Mouse (Mus musculus): ENCODE results near the gene Zbtb39. TPM values are rescaled to one million over a fixed set of nuclear protein-coding genes. Genes with fewer than 3 reads are reported as not detected.
A peak's percentile ranks its signal among the peaks of the same experiment; 100 is the strongest.
"Not testable (repeated sequence)": the region's sequence is repeated elsewhere in the genome, so short reads cannot be mapped to it uniquely, and the experiment has no call there.

The Zbtb39 gene
- polyA plus RNA-seq, 2 experiments from 2014 or later = 0.36 to 0.45 TPM

GRCm38 (mm10) chr10:127737552-127737951, 1.8 kb upstream of the Zbtb39 start:
- ATAC-seq = no peak

- ATAC-seq = no peak
Observed at GRCm38 (mm10) chr10:127738151-127738882, 1.0 kb upstream of the Zbtb39 start.

- ATAC-seq = peak; percentile 35
Observed at GRCm38 (mm10) chr10:127739661-127740161, 373 bp downstream of the Zbtb39 start.

- ATAC-seq = no peak
Observed at GRCm38 (mm10) chr10:127744661-127745060, 5.3 kb downstream of the Zbtb39 start.

- ATAC-seq = no peak
Observed at GRCm38 (mm10) chr10:127745886-127746285, 6.5 kb downstream of the Zbtb39 start.

GRCm38 (mm10) chr10:127747254-127747653, 7.9 kb downstream of the Zbtb39 start:
- no peak for ATAC-seq

- no peak for ATAC-seq
Observed at GRCm38 (mm10) chr10:127748847-127749612, 9.7 kb downstream of the Zbtb39 start.

GRCm38 (mm10) chr10:127750136-127750777, 10.9 kb downstream of the Zbtb39 start:
- ATAC-seq = no peak

GRCm38 (mm10) chr10:127751548-127751947, 12.2 kb downstream of the Zbtb39 start, which contains the start of gene Gpr182:
TSS of gene Gpr182 (minus strand) at chr10:127751732.
- ATAC-seq = no peak

GRCm38 (mm10) chr10:127754566-127755166, 15.3 kb downstream of the Zbtb39 start:
- ATAC-seq = no peak

- no peak for ATAC-seq
Observed at GRCm38 (mm10) chr10:127755246-127755645, 15.9 kb downstream of the Zbtb39 start.

GRCm38 (mm10) chr10:127755770-127756468, 16.6 kb downstream of the Zbtb39 start:
- no peak for ATAC-seq

GRCm38 (mm10) chr10:127759181-127760110, 20.1 kb downstream of the Zbtb39 start, which contains the start of the genes Rdh1 and Rdh16f1:
TSS of gene Rdh1 (plus strand) at chr10:127759721.
TSS of gene Rdh16f1 (plus strand) at chr10:127759787.
- ATAC-seq = peak; percentile 40

- not testable (repeated sequence) for ATAC-seq
Observed at GRCm38 (mm10) chr10:127762926-127763325, 23.6 kb downstream of the Zbtb39 start.

- no peak for ATAC-seq
Observed at GRCm38 (mm10) chr10:127763914-127764680, 24.8 kb downstream of the Zbtb39 start.

GRCm38 (mm10) chr10:127766564-127766963, 27.2 kb downstream of the Zbtb39 start:
- ATAC-seq = no peak

GRCm38 (mm10) chr10:127776011-127776410, 36.7 kb downstream of the Zbtb39 start, which contains the start of gene Rdh9:
TSS of gene Rdh9 (plus strand) at chr10:127776386.
- no peak for ATAC-seq

GRCm38 (mm10) chr10:127782321-127782720, 43.0 kb downstream of the Zbtb39 start:
- not testable (repeated sequence) for ATAC-seq

GRCm38 (mm10) chr10:127785411-127785810, 46.1 kb downstream of the Zbtb39 start:
- not testable (repeated sequence) for ATAC-seq

Data from activated CD4-positive, CD25-positive, alpha-beta regulatory T cell, adult 4 months (primary cell).